Mouse (Mus musculus) CH12F3 (cell line): ENCODE measurements around the gene Hspa12b.
"Not testable (repeated sequence)": the region's sequence is repeated elsewhere in the genome, so short reads cannot be mapped to it uniquely, and the experiment has no call there.

ENCODE experiments used
- in situ Hi-C: fragments of 300-500 bp; cut with MboI; formaldehyde crosslinking; loops from 2 replicates; pipeline ENCODE4 v1.14.3; 2020; ENCODE audit warnings: low sequenced_read_pairs

Hspa12b gene

GRCm38 (mm10) chr2:131127161-131127730 is at the start of gene Hspa12b:
Hspa12b (plus strand) TSS chr2:131127280.
- in situ Hi-C loops = no loop called here

GRCm38 (mm10) chr2:131080507-131080906 is 46.6 kb upstream of the Hspa12b start:
- in situ Hi-C loops = loop anchor here (25.0 kb wide), 1 partner anchor 432 kb away; no protein-coding TSS in a partner anchor

- in situ Hi-C loops = loop anchor here (25.0 kb wide), 1 partner anchor 428 kb away; no protein-coding TSS in a partner anchor
These were observed 42.9 kb upstream of the Hspa12b start for GRCm38 (mm10) chr2:131084206-131084605.

GRCm38 (mm10) chr2:131086667-131087390 is 40.3 kb upstream of the Hspa12b start, which contains the start of gene Siglec1:
Siglec1 (minus strand) TSS chr2:131086765.
- in situ Hi-C loops = loop anchor here (25.0 kb wide), 1 partner anchor 425 kb away; no protein-coding TSS in a partner anchor

GRCm38 (mm10) chr2:131088581-131088980 is 38.5 kb upstream of the Hspa12b start:
- in situ Hi-C loops = loop anchor here (25.0 kb wide), 1 partner anchor 424 kb away; no protein-coding TSS in a partner anchor

GRCm38 (mm10) chr2:131089634-131090033 is 37.4 kb upstream of the Hspa12b start:
- in situ Hi-C loops = loop anchor here (10.0 to 25.0 kb wide), 3 partner anchors 165 to 423 kb away; no protein-coding TSS in a partner anchor

- in situ Hi-C loops = loop anchor here (10.0 to 25.0 kb wide), 3 partner anchors 164 to 421 kb away; no protein-coding TSS in a partner anchor
These were observed 36.2 kb upstream of the Hspa12b start for GRCm38 (mm10) chr2:131090852-131091251.

- in situ Hi-C loops = loop anchor here (10.0 to 25.0 kb wide), 3 partner anchors 161 to 419 kb away; no protein-coding TSS in a partner anchor
These were observed 33.5 kb upstream of the Hspa12b start for GRCm38 (mm10) chr2:131093577-131093976.

GRCm38 (mm10) chr2:131094823-131095222 is 32.3 kb upstream of the Hspa12b start:
- in situ Hi-C loops = loop anchor here (10.0 to 25.0 kb wide), 3 partner anchors 160 to 417 kb away; no protein-coding TSS in a partner anchor

GRCm38 (mm10) chr2:131096101-131096795 is 30.8 kb upstream of the Hspa12b start:
- in situ Hi-C loops = loop anchor here (10.0 to 25.0 kb wide), 3 partner anchors 159 to 416 kb away; no protein-coding TSS in a partner anchor

- in situ Hi-C loops = loop anchor here (10.0 to 25.0 kb wide), 3 partner anchors 158 to 415 kb away; no protein-coding TSS in a partner anchor
These were observed 30.0 kb upstream of the Hspa12b start for GRCm38 (mm10) chr2:131097087-131097486.

- in situ Hi-C loops = no loop called here
These were observed 25.6 kb upstream of the Hspa12b start for GRCm38 (mm10) chr2:131101530-131101929.

- in situ Hi-C loops = no loop called here
These were observed 23.1 kb upstream of the Hspa12b start for GRCm38 (mm10) chr2:131104021-131104420.

GRCm38 (mm10) chr2:131105061-131105460 is 22.0 kb upstream of the Hspa12b start:
- in situ Hi-C loops = not testable (repeated sequence)

- in situ Hi-C loops = no loop called here
These were observed 21.1 kb upstream of the Hspa12b start for GRCm38 (mm10) chr2:131105989-131106388.

- in situ Hi-C loops = no loop called here
These were observed 8.0 kb upstream of the Hspa12b start for GRCm38 (mm10) chr2:131118968-131119574.

- in situ Hi-C loops = no loop called here
These were observed 2.9 kb upstream of the Hspa12b start for GRCm38 (mm10) chr2:131124166-131124565.

GRCm38 (mm10) chr2:131125157-131125963 is 1.7 kb upstream of the Hspa12b start:
- in situ Hi-C loops = no loop called here

GRCm38 (mm10) chr2:131125964-131126815 is 890 bp upstream of the Hspa12b start:
- in situ Hi-C loops = no loop called here
